In genomic region chr16:94783696-94784095, GRCm38 (mm10) we compare ENCODE assay signal across 10 mouse cellular contexts.
DNase-seq lines count a peak whose midpoint lies in the region; ATAC-seq and TF ChIP-seq lines count a peak whose summit lies in the region.
"Had no signal": no experiment of that assay in that cellular context is flagged by ENCODE, and none has a peak within 500 bp of the region (broad histone marks: within the 10 kb centered on the region; RNA-seq: fewer than 3 reads in every experiment).

No protein-coding gene starts in this region.

- TF ChIP-seq EP300 in MEL (IDR thresholded peaks at IDR 0.05; ENCODE audit: low read depth in 1 of 2, low read length in 2 of 2), result no peak

- no peak overlapping the region for H3K27ac ChIP-seq in MEL (ENCODE audit: control insufficient read depth, low read depth, low read length)
- no peak overlapping the region for H3K27ac ChIP-seq in hindbrain, embryonic 16.5 days (ENCODE audit: low read depth, low read length)

- H3K4me3 ChIP-seq in MEL (ENCODE audit: control insufficient read depth in 1 of 2, insufficient read depth in 1 of 2, low read depth in 2 of 2, low read length in 2 of 2), result no peak overlapping the region
- H3K4me3 ChIP-seq in hindbrain, embryonic 16.5 days (ENCODE audit: low read length), result no peak overlapping the region
- H3K4me3 ChIP-seq: heart, embryonic 12.5 days had no signal

- no peaks in the 10 kb centered on the region for H3K79me2 ChIP-seq in MEL (ENCODE audit: control insufficient read depth, insufficient read depth, low read length, poor library complexity)

- H3K4me1 ChIP-seq in MEL (ENCODE audit: control insufficient read depth in 1 of 2, insufficient read depth in 2 of 2, low read length in 2 of 2), result no peaks in the 10 kb centered on the region
- H3K4me1 ChIP-seq in hindbrain, embryonic 16.5 days (ENCODE audit: control insufficient read depth, insufficient read depth, low read depth, low read length), result 0 out of 2 replicates have a peak, but pooled peaks cover 3% of the 10 kb centered on the region
- H3K4me1 ChIP-seq: heart, embryonic 12.5 days had no signal

- no peak for ATAC-seq in erythroblast, adult 5-6 weeks (replicated peaks; ENCODE audit: low FRiP score, poor library complexity, severe bottlenecking)
- ATAC-seq in hindbrain, embryonic 16.5 days, result no peak

- H3K4me2 ChIP-seq in hindbrain, embryonic 16.5 days (ENCODE audit: low read length), result no peak overlapping the region
- H3K4me2 ChIP-seq: heart, embryonic 12.5 days had no signal

- DNase-seq in adrenal gland, postnatal 25 days, result peak; percentile 12
- no peak for DNase-seq in adrenal gland, adult 2 months
- peak; percentile 18 for DNase-seq in kidney, postnatal 10 days
- DNase-seq in kidney, adult 11 months, result no peak
- peak; percentile 21 for DNase-seq in MEL (ENCODE audit: low read depth, low spot score)
- peak; percentile 37 for DNase-seq in naive thymus-derived CD4-positive, alpha-beta T cell, adult 2 months (ENCODE audit: low read depth)

- no peak overlapping the region for H3K9ac ChIP-seq in MEL (ENCODE audit: control insufficient read depth, low read depth, low read length, poor library complexity, severe bottlenecking)
- no peak overlapping the region for H3K9ac ChIP-seq in hindbrain, embryonic 16.5 days (ENCODE audit: low read depth, low read length)
- H3K9ac ChIP-seq: heart, embryonic 12.5 days had no signal

- 69% methylated on average over 7 of the region's 7 CpGs for WGBS in hindbrain, embryonic 16.5 days

- no peaks in the 10 kb centered on the region for H3K9me3 ChIP-seq in MEL (replicated peaks; ENCODE audit: insufficient read depth, low read length)
- no peaks in the 10 kb centered on the region for H3K9me3 ChIP-seq in hindbrain, embryonic 16.5 days (ENCODE audit: control insufficient read depth, low read length)
- H3K9me3 ChIP-seq: G1E; heart, embryonic 12.5 days had no signal

- TF ChIP-seq CTCF in MEL (IDR thresholded peaks at IDR 0.05 in 2 of 3, conservative IDR thresholded peaks at IDR 0.05 in 1 of 3; ENCODE audit: control insufficient read depth in 1 of 3, insufficient read depth in 1 of 3, low read depth in 2 of 3, low read length in 3 of 3, poor library complexity in 1 of 3, severe bottlenecking in 1 of 3), result peak; percentile 36 to 45 (median 44)

- no peak; the same call in 1 of the 2 replicates for TF ChIP-seq RAD21 in MEL (IDR thresholded peaks at IDR 0.05; ENCODE audit: low read depth, low read length)

- H3K27me3 ChIP-seq in MEL (ENCODE audit: control insufficient read depth in 1 of 2, insufficient read depth in 2 of 2, low read length in 2 of 2), result no peaks in the 10 kb centered on the region
- no peaks in the 10 kb centered on the region for H3K27me3 ChIP-seq in hindbrain, embryonic 16.5 days (replicated peaks; ENCODE audit: control insufficient read depth, insufficient read depth, low read length)

- no peak for TF ChIP-seq POLR2A in MEL (IDR thresholded peaks at IDR 0.05; ENCODE audit: control insufficient read depth in 1 of 2, insufficient read depth in 1 of 2, low read depth in 1 of 2, low read length in 2 of 2, poor library complexity in 1 of 2)

- no peaks in the 10 kb centered on the region for H3K36me3 ChIP-seq in MEL (ENCODE audit: control insufficient read depth in 1 of 2, insufficient read depth in 2 of 2, low read length in 2 of 2)
- no peaks in the 10 kb centered on the region for H3K36me3 ChIP-seq in hindbrain, embryonic 16.5 days (ENCODE audit: control insufficient read depth, insufficient read depth, low read length)
- H3K36me3 ChIP-seq: G1E; heart, embryonic 12.5 days had no signal

TF ChIP-seq in MEL, 35 proteins besides CTCF, POLR2A, EP300 and RAD21:
- TF ChIP-seq BHLHE40 (IDR thresholded peaks at IDR 0.05; ENCODE audit: borderline replicate concordance, low read depth, low read length) (no peak), UBTF (IDR thresholded peaks at IDR 0.05; ENCODE audit: borderline replicate concordance, insufficient read depth, low read depth, low read length) (no peak), KAT2A (conservative IDR thresholded peaks at IDR 0.05; ENCODE audit: low read depth, low read length) (no peak), SIN3A (IDR thresholded peaks at IDR 0.05; ENCODE audit: low read length) (no peak)

Comparison
In these comparisons a context has a peak if more than half of its experiments do, and no peak if none do; other contexts are left out.
1. DNase-seq: peak in adrenal gland, postnatal 25 days (single experiment), kidney, postnatal 10 days (single experiment), MEL (single experiment) and naive thymus-derived CD4-positive, alpha-beta T cell, adult 2 months (single experiment); none in adrenal gland, adult 2 months (single experiment) and kidney, adult 11 months (single experiment).